Mouse (Mus musculus): ENCODE measurements around the gene C1qb.

- no peak for TF ChIP-seq CTCF (IDR thresholded peaks at IDR 0.05; ENCODE audit: low read depth)
- TF ChIP-seq EP300 (IDR thresholded peaks at IDR 0.05; ENCODE audit: low read depth) = no peak
Measured at GRCm38 (mm10) chr4:136838026-136838425, 48.0 kb downstream of the C1qb start.

Data from heart, postnatal 0 days (tissue).